Mouse (Mus musculus) macrophage (primary cell): ENCODE data around the gene Ccdc58. TPM values are rescaled to one million over a fixed set of nuclear protein-coding genes. Genes with fewer than 3 reads are reported as not detected.

Source experiments
- H3K27ac ChIP-seq: fragments of 350-480 bp; formaldehyde crosslinking; 2 replicates; pipeline ENCODE4 v1.9.0; 2021
- H3K36me3 ChIP-seq: fragments of 350-480 bp; formaldehyde crosslinking; 2 replicates; pipeline ENCODE4 v1.9.0; 2021; ENCODE audit errors: inconsistent target
- H3K4me3 ChIP-seq: fragments of 350-480 bp; formaldehyde crosslinking; 2 replicates; pipeline ENCODE4 v1.9.0; 2021; ENCODE audit errors: inconsistent target
- H3K79me2 ChIP-seq: fragments of 350-480 bp; formaldehyde crosslinking; 2 replicates; pipeline ENCODE4 v1.9.0; 2021; ENCODE audit errors: inconsistent target
- WGBS: methylation state at CpG from one replicate; pipeline ENCODE4 v1.1.7; 2026; ENCODE audit warnings: inconsistent platforms; ENCODE audit not compliant: missing documents; 5-methylcytosine and 5-hydroxymethylcytosine counted together
- polyA plus RNA-seq: library from polyadenylated mRNA; stranded (reverse); fragments of 250-400 nt; gene quantifications from 3 replicates; pipeline ENCODE4 v1.2.4, GENCODE M21; 2018; ENCODE audit warnings: inconsistent platforms

Ccdc58 gene
- polyA plus RNA-seq, 1 experiment from 2014 or later: 36.1 TPM

DNA sequence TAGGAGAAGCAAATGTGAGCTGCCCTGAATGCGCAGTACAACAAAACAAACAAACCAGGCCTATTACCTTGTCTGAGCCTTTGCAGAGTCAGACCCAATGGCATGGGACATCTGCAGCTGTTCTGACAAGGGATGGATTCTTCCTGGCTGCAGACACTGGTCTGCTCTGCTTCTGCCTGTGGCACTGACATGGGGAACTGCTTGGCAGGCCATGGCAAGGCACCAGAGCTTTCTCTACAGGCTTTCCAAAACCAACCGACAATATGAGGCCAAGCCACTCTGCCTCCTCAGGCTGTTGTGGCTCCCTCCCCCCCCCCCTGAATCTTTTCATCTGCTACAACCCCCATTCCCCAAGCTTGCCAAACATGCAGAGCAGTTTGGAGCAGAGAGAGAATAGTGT, 8.2 kb upstream of the Ccdc58 start:
- WGBS: 93% methylated on average over 2 of the region's 2 CpGs
- no peaks in the 10 kb centered on the region for H3K79me2 ChIP-seq
- H3K4me3 ChIP-seq: no peak overlapping the region
- H3K36me3 ChIP-seq: no peaks in the 10 kb centered on the region
- no peak overlapping the region for H3K27ac ChIP-seq

- H3K4me3 ChIP-seq: no peak overlapping the region
- no peaks in the 10 kb centered on the region for H3K36me3 ChIP-seq
- H3K79me2 ChIP-seq: peaks cover 11% of the 10 kb centered on the region; the same call in 1 of the 2 replicates
- 92% methylated on average over 5 of the region's 5 CpGs for WGBS
- H3K27ac ChIP-seq: no peak overlapping the region
Observed at GRCm38 (mm10) chr16:36064904-36065303, 6.6 kb upstream of the Ccdc58 start.

DNA sequence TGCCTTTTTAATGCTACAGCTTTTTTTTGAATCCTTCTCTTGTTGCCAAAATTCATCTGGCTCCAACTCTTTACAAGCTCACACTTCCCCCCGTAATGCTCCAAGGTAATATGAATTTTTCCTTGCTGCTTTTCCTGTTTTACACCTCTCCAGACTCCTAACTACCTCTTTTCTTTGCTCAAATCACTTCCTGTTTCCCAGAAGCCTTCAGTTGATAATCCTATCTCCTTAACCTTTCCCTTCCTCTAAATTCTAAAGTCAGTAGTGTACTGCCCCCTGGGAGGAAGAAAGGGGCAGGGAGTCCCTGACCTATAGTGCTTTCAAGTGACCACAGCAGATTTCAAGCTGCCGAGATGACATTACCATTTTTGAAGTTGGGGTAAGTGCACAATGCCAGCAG, 3.8 kb upstream of the Ccdc58 start:
- 41% methylated on average over 2 of the region's 2 CpGs for WGBS
- Histone ChIP-seq H3K36me3 (no peaks in the 10 kb centered on the region), H3K4me3 (no peak overlapping the region), H3K27ac (no peak overlapping the region), H3K79me2 (peaks cover 30% of the 10 kb centered on the region)

- no peak overlapping the region for H3K4me3 ChIP-seq
- 80% methylated on average over 3 of the region's 3 CpGs for WGBS
- peaks cover 36% of the 10 kb centered on the region for H3K79me2 ChIP-seq
- no peak overlapping the region for H3K27ac ChIP-seq
- H3K36me3 ChIP-seq: no peaks in the 10 kb centered on the region
Observed at GRCm38 (mm10) chr16:36068356-36068755, 3.1 kb upstream of the Ccdc58 start.

GRCm38 (mm10) chr16:36069819-36070575, 1.5 kb upstream of the Ccdc58 start:
- peaks cover 53% of the 10 kb centered on the region for H3K79me2 ChIP-seq
- H3K27ac ChIP-seq: 0 out of 2 replicates have a peak overlapping the region, but pooled peaks have one; percentile 48
- WGBS: 73% methylated on average over 9 of the region's 9 CpGs
- peak overlapping the region; percentile 82 for H3K4me3 ChIP-seq
- H3K36me3 ChIP-seq: no peaks in the 10 kb centered on the region

DNA sequence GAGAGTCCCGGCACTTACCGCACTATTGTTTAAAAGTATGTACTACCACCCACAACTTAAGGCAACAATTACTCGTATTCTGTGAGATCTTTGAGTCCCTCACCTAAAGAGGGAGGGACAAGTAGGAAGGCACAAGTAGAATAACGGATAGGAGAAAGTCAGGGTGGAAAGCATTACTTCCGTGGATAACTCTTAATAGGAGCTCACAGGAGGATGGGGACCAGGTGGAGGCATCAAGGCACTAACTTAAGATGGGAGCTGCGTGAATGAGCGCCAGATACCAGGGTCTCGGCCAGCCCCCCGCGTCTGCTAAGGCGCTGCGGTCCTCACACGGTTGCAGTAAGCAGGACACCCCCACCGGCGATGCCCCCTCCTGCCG, 425 bp upstream of the Ccdc58 start:
- peak overlapping the region; percentile 48 for H3K27ac ChIP-seq
- 1% methylated on average over 16 of the region's 16 CpGs for whole genome bisulfite sequencing

DNA sequence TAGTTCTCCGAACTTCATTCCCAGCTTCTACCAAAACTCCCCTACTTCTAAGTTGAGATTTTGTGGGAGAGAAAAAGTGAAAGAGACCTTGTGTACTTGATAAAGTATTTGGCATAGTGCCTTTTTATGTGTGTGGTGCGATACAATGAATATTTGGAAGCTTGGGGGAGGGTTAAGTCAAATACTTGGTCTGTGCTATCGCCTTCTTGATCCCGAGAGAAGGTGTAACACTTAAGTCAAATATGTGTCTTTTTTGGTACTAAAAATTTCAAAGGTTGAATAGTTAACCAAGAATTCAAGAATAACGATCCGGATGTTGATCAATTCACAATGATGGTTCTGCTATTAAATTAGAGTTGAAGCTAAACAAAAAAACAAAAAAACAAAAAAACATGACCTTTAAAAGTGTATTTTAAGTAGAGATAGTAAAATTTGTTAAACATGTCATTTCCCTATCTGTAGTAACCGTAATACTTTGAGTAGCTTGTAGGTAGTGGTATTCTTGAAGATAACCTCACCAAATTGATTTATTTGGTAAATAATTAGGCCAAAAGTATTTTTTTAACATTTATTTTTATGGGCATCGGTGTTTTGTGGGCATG, 1.0 kb downstream of the Ccdc58 start:
- Histone ChIP-seq H3K4me3 (peak overlapping the region; percentile 99), H3K79me2 (peaks cover 70% of the 10 kb centered on the region), H3K36me3 (no peaks in the 10 kb centered on the region), H3K27ac (peak overlapping the region; percentile 99)
- 26% methylated on average over 8 of the region's 8 CpGs for WGBS

More for the DNA sequence above, 425 bp upstream of the Ccdc58 start:
- Histone ChIP-seq H3K36me3 (no peaks in the 10 kb centered on the region), H3K4me3 (peak overlapping the region; percentile 82), H3K79me2 (peaks cover 63% of the 10 kb centered on the region)

DNA sequence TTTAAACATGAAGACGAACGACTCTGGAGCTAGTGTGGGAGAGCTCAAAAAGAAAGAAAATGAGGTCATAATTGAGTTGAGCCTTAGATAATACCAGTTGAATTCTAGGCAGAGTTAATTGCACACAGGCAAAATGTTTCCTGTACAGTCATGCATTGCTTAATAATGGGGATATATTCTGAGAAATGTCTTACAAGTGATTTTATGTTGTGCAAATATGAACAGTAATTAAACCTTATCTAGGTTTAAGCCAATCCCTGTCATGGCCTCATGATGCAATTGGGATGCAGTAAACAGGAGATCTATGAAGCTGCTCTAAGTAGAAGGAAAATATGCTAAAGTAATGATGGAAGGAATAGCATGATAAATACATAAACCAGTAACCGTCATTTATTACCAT, 3.3 kb downstream of the Ccdc58 start:
- no peak overlapping the region for H3K27ac ChIP-seq
- no peak overlapping the region for H3K4me3 ChIP-seq
- WGBS: 83% methylated on average over 3 of the region's 3 CpGs
- no peaks in the 10 kb centered on the region for H3K36me3 ChIP-seq
- peaks cover 60% of the 10 kb centered on the region for H3K79me2 ChIP-seq

GRCm38 (mm10) chr16:36079916-36080315, 8.4 kb downstream of the Ccdc58 start:
- H3K4me3 ChIP-seq: no peak overlapping the region
- peaks cover 2% of the 10 kb centered on the region; the same call in 1 of the 2 replicates for H3K36me3 ChIP-seq
- H3K79me2 ChIP-seq: peaks cover 18% of the 10 kb centered on the region; the same call in 1 of the 2 replicates
- H3K27ac ChIP-seq: no peak overlapping the region
- WGBS: 98% methylated on average over 3 of the region's 3 CpGs

- no peak overlapping the region for H3K4me3 ChIP-seq
- WGBS: 82% methylated on average over 4 of the region's 4 CpGs
- H3K27ac ChIP-seq: no peak overlapping the region
- H3K79me2 ChIP-seq: no peaks in the 10 kb centered on the region
- H3K36me3 ChIP-seq: peaks cover 28% of the 10 kb centered on the region
Observed at GRCm38 (mm10) chr16:36087846-36088245, 16.4 kb downstream of the Ccdc58 start.

DNA sequence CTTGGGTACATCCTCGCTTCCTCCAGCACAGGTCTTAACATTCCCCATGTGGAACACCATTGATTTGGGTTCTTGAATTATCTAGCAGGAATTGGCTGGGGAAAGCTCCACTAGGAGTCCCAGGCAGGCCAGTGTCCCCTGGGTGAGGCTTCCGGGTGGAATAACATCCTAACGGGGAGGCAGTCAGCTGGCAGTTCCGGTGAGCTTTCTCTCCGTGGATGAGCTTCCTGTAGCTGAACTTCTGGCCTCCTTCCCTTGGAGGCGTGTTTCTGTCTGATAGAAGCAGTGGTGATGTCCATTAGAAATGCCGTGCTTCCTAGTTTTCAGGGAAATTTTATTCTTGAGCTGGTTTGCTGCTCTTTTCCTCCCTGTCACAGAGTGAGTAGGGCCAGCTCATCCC, 17.6 kb downstream of the Ccdc58 start:
- H3K4me3 ChIP-seq: no peak overlapping the region
- H3K27ac ChIP-seq: no peak overlapping the region
- no peaks in the 10 kb centered on the region for H3K79me2 ChIP-seq
- 96% methylated on average over 7 of the region's 7 CpGs for WGBS
- H3K36me3 ChIP-seq: peaks cover 28% of the 10 kb centered on the region

DNA sequence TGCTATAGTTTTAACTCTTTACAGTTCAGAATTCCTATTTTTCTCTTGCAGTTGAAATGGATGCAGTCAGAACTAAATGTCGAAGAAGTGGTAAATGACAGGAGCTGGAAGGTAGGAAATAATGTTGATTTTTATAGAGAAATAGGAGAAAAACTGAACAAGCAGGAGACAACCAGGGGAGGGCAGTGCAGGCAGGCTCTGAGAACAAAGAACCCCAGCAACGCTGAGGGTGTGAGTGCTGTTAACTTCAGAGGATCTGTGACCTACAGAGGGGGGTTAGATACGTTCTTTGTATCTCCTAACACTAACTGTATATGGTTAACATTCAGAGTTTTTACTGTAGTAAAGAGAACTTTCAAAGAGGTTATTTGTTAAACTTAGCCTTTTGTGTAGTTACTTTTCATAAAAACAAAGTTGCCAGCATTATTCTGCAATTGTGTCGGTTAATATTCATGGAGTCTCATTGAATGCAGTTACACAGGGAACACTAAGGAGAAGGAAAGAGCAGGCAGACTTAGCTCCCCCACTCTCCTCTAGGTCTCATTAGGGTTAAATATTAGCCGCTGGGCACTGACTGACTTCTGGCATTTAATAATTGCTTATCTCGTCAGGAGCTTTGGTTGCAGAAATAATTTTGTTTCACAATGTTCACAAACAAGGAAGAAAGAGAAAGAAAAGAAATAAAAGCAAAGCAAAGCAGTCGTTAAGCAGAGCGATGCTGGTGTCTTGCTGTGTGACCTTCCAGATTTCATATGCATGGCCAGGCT, 18.5 kb downstream of the Ccdc58 start:
- no peak overlapping the region for H3K4me3 ChIP-seq
- no peak overlapping the region for H3K27ac ChIP-seq
- no peaks in the 10 kb centered on the region for H3K79me2 ChIP-seq
- peaks cover 25% of the 10 kb centered on the region for H3K36me3 ChIP-seq
- 86% methylated on average over 8 of the region's 8 CpGs for WGBS

DNA sequence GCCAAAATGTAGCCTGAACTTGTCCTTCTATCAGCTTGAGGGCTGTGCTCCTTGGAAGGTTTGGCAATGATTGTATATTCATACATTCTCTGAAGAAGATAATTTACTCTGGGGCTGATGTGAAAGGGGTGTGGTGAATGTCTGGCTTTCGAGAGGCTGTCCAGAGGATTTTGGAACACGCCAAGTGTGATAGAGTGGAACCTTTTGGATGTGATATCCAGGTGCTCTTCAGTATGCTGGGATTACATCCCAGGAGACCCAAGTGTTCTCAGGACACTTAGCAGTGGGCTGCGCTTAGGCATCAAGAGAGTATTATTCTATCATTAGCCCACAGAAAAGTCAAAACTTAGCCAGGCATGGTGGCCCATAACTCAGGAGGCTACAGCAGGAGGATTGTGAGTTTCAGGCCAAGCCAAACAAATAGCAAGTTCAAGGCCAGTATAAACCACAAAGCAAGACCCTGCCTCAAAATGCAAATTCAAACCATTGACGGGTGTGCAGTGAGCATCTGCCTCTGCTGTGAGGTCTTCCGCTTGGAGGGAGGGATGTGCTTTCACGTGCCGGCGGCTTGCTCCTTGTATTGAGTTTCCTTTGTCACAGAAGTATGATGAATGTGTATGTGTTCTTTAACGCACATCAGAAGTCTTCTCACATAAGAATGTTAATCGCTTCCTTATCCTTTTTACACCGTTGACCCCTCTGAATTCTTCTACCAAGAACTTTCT, 19.5 kb downstream of the Ccdc58 start:
- H3K4me3 ChIP-seq: no peak overlapping the region
- H3K36me3 ChIP-seq: peaks cover 17% of the 10 kb centered on the region; the same call in 1 of the 2 replicates
- 96% methylated on average over 11 of the region's 11 CpGs for WGBS
- no peak overlapping the region for H3K27ac ChIP-seq
- no peaks in the 10 kb centered on the region for H3K79me2 ChIP-seq

DNA sequence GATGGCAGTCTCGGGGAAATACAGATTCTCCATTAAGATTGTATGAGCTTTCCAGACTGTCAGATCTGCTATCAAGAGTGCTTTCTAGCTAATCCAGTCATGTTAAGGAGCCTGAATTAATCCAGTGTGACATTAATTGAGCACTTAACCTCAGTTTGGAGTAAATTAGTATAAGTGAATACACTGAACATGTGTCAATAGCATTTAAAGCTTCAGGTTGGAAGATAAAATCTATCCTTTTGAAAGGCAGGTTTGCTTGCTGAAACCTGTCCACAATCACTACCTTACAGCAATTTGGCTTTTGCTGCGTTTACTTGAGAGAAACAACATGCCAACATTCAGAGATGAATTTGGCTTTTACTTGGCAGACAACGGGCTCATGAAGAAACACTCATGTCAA, 22.6 kb downstream of the Ccdc58 start:
- WGBS: 93% methylated on average over 3 of the region's 3 CpGs
- Histone ChIP-seq H3K4me3 (no peak overlapping the region), H3K79me2 (no peaks in the 10 kb centered on the region), H3K36me3 (peaks cover 9% of the 10 kb centered on the region; the same call in 1 of the 2 replicates), H3K27ac (no peak overlapping the region)
